Mouse (Mus musculus) cerebellum, adult 9-11 months (tissue): Measurements from ENCODE around the gene Tmem119.
A peak's percentile ranks its signal among the peaks of the same experiment; 100 is the strongest.

Source experiments
- DNase-seq: peaks from one replicate; pipeline ENCODE4 v3.0.0; 2022

Gene Tmem119

GRCm38 (mm10) chr5:113755347-113756030, 44.8 kb downstream of the Tmem119 start:
- DNase-seq: no peak

- DNase-seq: no peak
Measured at GRCm38 (mm10) chr5:113751521-113752157, 48.7 kb downstream of the Tmem119 start.

- DNase-seq: peak; percentile 56
Measured at GRCm38 (mm10) chr5:113748556-113749331, 51.6 kb downstream of the Tmem119 start.

GRCm38 (mm10) chr5:113747629-113748028, 52.7 kb downstream of the Tmem119 start:
- no peak for DNase-seq
